Mouse (Mus musculus): ENCODE results near the gene Lhx9.

GRCm38 (mm10) chr1:138785856-138786255 lies 62.5 kb downstream of the Lhx9 start:
- no peak for TF ChIP-seq CTCF (IDR thresholded peaks at IDR 0.05; ENCODE audit: borderline replicate concordance, extremely low read depth, insufficient read depth, insufficient read length)
- no peak for TF ChIP-seq POLR2A (IDR thresholded peaks at IDR 0.05; ENCODE audit: borderline replicate concordance, extremely low read depth, insufficient read depth, insufficient read length, poor library complexity, severe bottlenecking)

Measured in brain, embryonic 14.5 days (tissue).